Comparison of ENCODE assay signal across 8 mouse cellular contexts in the genomic region with DNA sequence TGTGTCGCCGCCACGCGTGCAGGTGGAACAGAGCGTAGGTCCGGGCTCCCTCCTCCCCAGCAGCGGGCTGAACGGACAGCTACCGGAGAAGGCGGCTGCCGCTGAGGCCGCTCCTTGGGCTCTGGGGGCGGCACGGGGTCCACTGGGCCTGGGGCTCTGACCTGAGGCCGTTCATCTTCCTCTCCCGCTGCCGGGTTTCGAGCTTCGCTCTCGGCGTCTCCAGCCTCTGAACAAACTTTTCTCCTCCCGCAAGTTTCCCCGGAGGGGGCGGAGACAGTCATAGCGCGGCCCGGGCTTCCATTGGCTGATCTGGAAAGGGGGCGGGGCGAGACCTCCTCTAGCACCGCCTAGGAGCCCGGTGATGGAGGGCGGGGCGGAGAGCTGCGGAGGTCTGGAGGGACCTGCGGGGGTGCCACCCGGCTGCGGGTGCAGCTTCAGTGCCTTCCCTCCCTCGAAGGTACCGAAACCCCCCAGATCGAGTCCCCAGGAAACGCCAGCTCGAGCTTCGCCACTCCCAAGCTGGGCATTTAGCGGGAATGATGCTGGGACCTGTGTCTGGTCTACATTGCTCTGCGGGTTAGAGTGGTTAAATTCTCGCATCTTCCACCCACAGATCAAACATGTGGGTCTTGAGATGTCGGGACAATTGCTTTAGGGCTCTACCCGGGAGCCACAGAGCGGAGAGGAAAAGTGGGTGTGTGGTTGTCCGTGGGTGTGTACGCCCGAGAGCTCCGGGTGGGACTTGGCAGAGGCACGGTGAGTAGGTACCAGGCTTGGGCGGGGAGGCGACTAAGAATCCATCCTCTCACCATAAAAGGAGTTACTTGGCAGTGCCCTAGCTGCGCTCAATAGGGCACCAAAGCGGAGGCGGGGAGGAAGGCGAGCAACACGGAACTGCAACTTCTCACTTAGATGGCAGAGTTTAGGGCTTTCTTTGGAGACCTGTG. TPM values are rescaled to one million over a fixed set of nuclear protein-coding genes. Genes with fewer than 3 reads are reported as not detected.
A peak's percentile ranks its signal among the peaks of the same experiment; 100 is the strongest.
DNase-seq lines count a peak whose midpoint lies in the region; ATAC-seq and TF ChIP-seq lines count a peak whose summit lies in the region.

A gene (minus strand): TSS at position 229 of the 947 bp plus-strand sequence.

- under 1% methylated on average over 61 of the region's 61 CpGs for WGBS in hindbrain, embryonic 15.5 days

- intact Hi-C loops in left cerebral cortex, adult 2 months (cut with DNase I): no loop called here

- H3K4me3 ChIP-seq in hindbrain, embryonic 15.5 days: peak within 1 kb of the TSS; percentile 64
- H3K4me3 ChIP-seq in left cerebral cortex, adult 2 months: peak within 1 kb of the TSS; percentile 51

- ATAC-seq in hindbrain, embryonic 15.5 days (ENCODE audit: low FRiP score, low read depth): peak; percentile 95
- ATAC-seq in megakaryocyte, adult 5-6 weeks (ENCODE audit: poor library complexity, severe bottlenecking): peak; percentile 73

- H3K4me2 ChIP-seq in hindbrain, embryonic 15.5 days: peak within 1 kb of the TSS; percentile 100

- peaks cover 28% of the 10 kb centered on the region for H3K27me3 ChIP-seq in hindbrain, embryonic 15.5 days

- DNase-seq in ZHBTc4 (ENCODE audit: low read depth, low spot score): peak; percentile 95
- DNase-seq in cerebellum, postnatal 36 days: peak; percentile 50 to 65
- DNase-seq in frontal cortex, postnatal 36 days (ENCODE audit: low spot score in 2 of 2): peak; percentile 79 to 84
- peak; percentile 80 to 81 for DNase-seq in left cerebral cortex, adult 2 months (ENCODE audit: extremely low spot score in 1 of 2, low spot score in 2 of 2)
- DNase-seq in right cerebral cortex, adult 2 months (ENCODE audit: low spot score in 2 of 2): peak; percentile 80 to 82
- peak; percentile 97 for DNase-seq in urinary bladder, postnatal 14 days (ENCODE audit: low spot score)

- peak within 1 kb of the TSS; percentile 20; the same call in 1 of the 2 replicates for H3K9ac ChIP-seq in hindbrain, embryonic 15.5 days

- no peak within 1 kb of the TSS for H3K27ac ChIP-seq in hindbrain, embryonic 15.5 days (replicated peaks)
- H3K27ac ChIP-seq in left cerebral cortex, adult 2 months: no peak within 1 kb of the TSS

- H3K4me1 ChIP-seq in hindbrain, embryonic 15.5 days (replicated peaks): peaks cover 30% of the 10 kb centered on the region

- no peaks in the 10 kb centered on the region for H3K9me3 ChIP-seq in hindbrain, embryonic 15.5 days

- no peaks in the 10 kb centered on the region for H3K36me3 ChIP-seq in hindbrain, embryonic 15.5 days

- no peak for TF ChIP-seq CTCF in left cerebral cortex, adult 2 months (IDR thresholded peaks at IDR 0.05)

RNA-seq across cellular contexts. Expression of the gene that starts here (rescaled TPM):
- 2.6 and 3.1 TPM in 2 replicates for polyA plus RNA-seq in hindbrain, embryonic 15.5 days (2015; fragmentation: Nextera tagmentation; extraction: Ambion mirVana)
- 1 to 10 TPM; 1.1 to 1.2 TPM for total RNA-seq in left cerebral cortex, adult 2 months (2021)
- total RNA-seq in megakaryocyte, adult 5-6 weeks (2015): 30.5 and 33.2 TPM in 2 replicates
- 20.6 and 21.2 TPM in 2 replicates for total RNA-seq in megakaryocyte, adult 5-6 weeks (2017)

Comparison
In these comparisons a context has a peak if more than half of its experiments do, and no peak if none do; other contexts are left out.
1. RNA of the gene that starts here (total RNA-seq): 20.6 to 33.2 TPM in megakaryocyte, adult 5-6 weeks; 1.1 to 1.2 TPM in left cerebral cortex, adult 2 months; every median in the first group is over 10 times any median in the second.
2. Peak in every context shown above with its lines, with median percentiles within 50 percentile points of each other: DNase-seq.